Mouse (Mus musculus): ENCODE data around the gene Ankrd27. TPM values are rescaled to one million over a fixed set of nuclear protein-coding genes. Genes with fewer than 3 reads are reported as not detected.

The Ankrd27 gene
- total RNA-seq (2014; rRNA removed) (23.6 and 25.5 TPM in 2 replicates), polyA plus RNA-seq (2015; fragmentation: Nextera tagmentation; extraction: Ambion mirVana) (12.9 and 13.9 TPM in 2 replicates)

DNA sequence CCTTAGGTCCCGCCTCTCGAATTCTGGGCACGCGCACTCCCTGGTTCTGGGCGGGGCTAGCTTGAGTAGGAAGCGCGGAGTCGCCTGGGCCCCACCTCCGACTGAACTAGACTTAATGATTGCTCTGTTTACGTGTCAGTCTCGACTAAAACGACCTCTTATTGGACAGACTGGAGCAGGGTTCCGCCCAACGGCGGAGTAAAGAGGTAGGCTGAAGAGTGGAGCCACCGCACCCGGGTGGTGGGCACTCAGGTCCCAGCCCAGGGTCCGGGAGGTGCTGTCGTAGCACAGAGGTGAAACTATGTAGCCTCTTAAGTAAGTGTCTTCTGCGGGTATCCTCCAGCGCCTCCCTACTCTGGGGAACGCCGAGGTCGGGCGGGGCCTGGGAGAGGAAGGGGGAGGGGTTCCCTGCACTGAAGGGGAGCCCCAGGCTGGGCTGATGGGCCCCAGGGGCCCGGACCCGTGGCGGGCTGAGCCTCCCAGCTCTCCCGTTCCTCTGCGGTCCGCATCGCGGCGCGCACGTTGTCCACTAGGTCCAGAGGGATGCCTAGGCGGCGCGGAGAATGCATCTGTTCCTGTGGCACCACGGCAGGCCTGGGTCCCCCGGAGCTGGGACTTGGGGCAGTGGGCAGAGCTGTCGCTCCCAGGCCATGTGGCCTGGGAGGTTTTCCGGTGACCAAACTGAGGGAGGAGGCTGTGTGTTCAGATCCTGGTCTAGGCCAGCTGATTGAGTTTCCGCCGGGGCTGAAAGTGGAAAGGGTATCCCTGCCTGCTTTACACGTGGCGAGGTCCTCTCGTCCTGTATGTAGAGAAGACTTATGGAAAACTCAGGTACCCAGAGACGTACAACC lies at the start of gene Ankrd27:
Gene Ankrd27, plus strand, starts transcription at position 190 of the 851 bp plus-strand sequence.
- Histone ChIP-seq H3K27me3 (ENCODE audit: insufficient read depth, low read length) (peaks cover 22% of the 10 kb centered on the region), H3K9ac (peak within 1 kb of the TSS; percentile 73), H3K27ac (ENCODE audit: low read depth, low read length) (peak within 1 kb of the TSS; percentile 29; the same call in 1 of the 2 replicates), H3K9me3 (ENCODE audit: low read length) (no peaks in the 10 kb centered on the region), H3K36me3 (ENCODE audit: insufficient read depth) (no peaks in the 10 kb centered on the region), H3K4me2 (ENCODE audit: low read depth) (peak within 1 kb of the TSS; percentile 99), H3K4me3 (ENCODE audit: low read depth, low read length) (peak within 1 kb of the TSS; percentile 83), H3K4me1 (ENCODE audit: insufficient read depth) (peaks cover 15% of the 10 kb centered on the region)
- DNase-seq: peak; percentile 97
- no peak; the same call in 1 of the 2 replicates for TF ChIP-seq CTCF (IDR thresholded peaks at IDR 0.05; ENCODE audit: low read depth)
- peak; percentile 98 for ATAC-seq
- 1% methylated on average over 49 of the region's 49 CpGs for WGBS

DNA sequence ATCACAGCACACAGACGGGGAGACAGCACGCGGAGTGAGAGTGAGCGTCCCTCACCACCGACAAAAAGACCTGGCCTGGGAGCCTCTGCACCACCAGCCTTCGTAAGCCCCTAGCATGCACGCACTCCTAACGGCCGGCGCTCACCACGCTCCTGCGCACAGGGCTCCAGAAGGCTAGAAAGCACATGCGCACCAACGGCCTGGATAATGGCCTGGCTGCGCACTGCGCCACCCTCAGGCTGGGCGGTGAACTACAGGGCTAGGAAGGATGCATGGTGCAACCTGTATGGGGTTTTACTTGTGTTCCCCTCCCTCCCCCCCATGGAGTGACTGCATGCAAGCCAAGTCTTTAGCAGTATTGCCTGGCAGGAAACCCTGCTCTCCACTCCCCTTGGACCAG lies 48.5 kb upstream of the Ankrd27 start, which contains the start of gene Tdrd12:
Gene Tdrd12, minus strand, starts transcription at position 184 of the 400 bp plus-strand sequence.
- Histone ChIP-seq H3K27me3 (ENCODE audit: insufficient read depth, low read length) (no peaks in the 10 kb centered on the region), H3K9ac (no peak within 1 kb of the TSS), H3K36me3 (ENCODE audit: insufficient read depth) (no peaks in the 10 kb centered on the region), H3K4me3 (ENCODE audit: low read depth, low read length) (no peak within 1 kb of the TSS), H3K9me3 (ENCODE audit: low read length) (no peaks in the 10 kb centered on the region), H3K4me1 (ENCODE audit: insufficient read depth) (no peaks in the 10 kb centered on the region), H3K27ac (ENCODE audit: low read depth, low read length) (no peak within 1 kb of the TSS), H3K4me2 (ENCODE audit: low read depth) (no peak within 1 kb of the TSS)
- ATAC-seq: no peak
- no peak for DNase-seq
- TF ChIP-seq CTCF (IDR thresholded peaks at IDR 0.05; ENCODE audit: low read depth): peak; percentile 13; the same call in 1 of the 2 replicates
- WGBS: 93% methylated on average over 17 of the region's 17 CpGs

DNA sequence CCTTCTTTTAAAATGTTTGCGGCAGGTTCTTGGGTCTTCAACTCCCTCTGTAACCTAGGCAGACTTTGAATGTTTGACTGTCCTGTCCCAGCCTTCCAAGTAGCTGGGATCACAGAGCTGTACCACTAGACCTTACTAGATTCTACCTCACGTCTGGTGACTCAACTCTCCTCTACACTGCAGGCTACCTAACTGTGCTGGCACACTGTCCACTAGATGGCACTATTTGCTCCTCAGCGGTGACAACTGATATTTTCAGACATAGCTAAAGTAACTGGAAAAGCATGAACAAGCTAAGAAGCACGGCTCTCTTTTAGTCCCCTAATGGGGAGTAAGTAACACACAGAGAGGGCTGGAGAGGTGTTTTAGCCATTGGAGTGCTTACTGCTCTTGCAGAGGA lies 40.2 kb upstream of the Ankrd27 start:
- peak; percentile 81 for ATAC-seq
- peak; percentile 81 for DNase-seq
- Histone ChIP-seq H3K4me2 (ENCODE audit: low read depth) (no peak overlapping the region), H3K4me1 (ENCODE audit: insufficient read depth) (no peaks in the 10 kb centered on the region), H3K9me3 (ENCODE audit: low read length) (no peaks in the 10 kb centered on the region), H3K4me3 (ENCODE audit: low read depth, low read length) (no peak overlapping the region), H3K27ac (ENCODE audit: low read depth, low read length) (no peak overlapping the region), H3K27me3 (ENCODE audit: insufficient read depth, low read length) (no peaks in the 10 kb centered on the region), H3K9ac (no peak overlapping the region), H3K36me3 (ENCODE audit: insufficient read depth) (peaks cover 29% of the 10 kb centered on the region)
- TF ChIP-seq CTCF (IDR thresholded peaks at IDR 0.05; ENCODE audit: low read depth): peak; percentile 90
- 28% methylated on average over 4 of the region's 4 CpGs for WGBS

DNA sequence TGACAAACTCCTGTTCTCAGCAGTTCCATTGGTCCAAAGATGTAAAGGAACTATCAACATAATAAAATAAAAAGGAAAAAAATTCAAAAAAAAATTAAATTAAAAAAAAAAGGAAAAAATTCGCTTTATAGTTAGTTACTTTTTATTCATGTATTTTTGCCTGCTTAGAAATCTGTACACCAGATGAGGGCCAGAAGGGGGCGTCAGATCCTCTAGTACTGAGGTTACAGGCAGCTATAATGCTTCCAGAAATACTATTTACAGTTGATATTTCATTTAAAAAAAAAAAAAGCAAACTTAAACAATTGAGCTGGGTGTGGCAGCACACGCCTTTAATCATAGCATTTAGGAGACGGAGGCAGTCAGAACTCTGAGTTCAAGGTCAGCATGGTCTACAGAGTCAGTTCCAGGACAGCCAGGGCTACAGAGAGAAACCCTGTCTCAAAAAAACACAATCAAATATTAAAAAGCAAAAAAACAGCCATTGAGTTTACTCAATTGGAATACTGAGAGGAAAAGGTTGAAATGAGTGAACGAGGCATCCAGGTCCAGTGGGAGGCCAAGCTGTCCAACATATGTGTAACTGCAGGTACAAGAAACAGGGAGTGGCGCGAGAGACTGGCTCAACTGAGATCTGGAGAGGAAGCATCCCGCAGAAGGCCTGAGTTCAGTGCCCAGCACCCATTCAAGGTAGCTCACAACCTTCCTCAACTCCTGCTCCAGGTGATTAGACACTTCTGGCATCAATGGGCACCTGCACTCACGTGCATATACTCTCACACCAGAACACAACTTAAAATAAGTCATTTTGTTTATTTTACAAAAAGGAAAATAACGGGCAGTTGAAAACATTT lies 32.1 kb upstream of the Ankrd27 start:
- ATAC-seq: no peak
- Histone ChIP-seq H3K4me3 (ENCODE audit: low read depth, low read length) (peak overlapping the region; percentile 59), H3K4me2 (ENCODE audit: low read depth) (peak overlapping the region; percentile 95), H3K36me3 (ENCODE audit: insufficient read depth) (peaks cover 15% of the 10 kb centered on the region), H3K9me3 (ENCODE audit: low read length) (no peaks in the 10 kb centered on the region), H3K4me1 (ENCODE audit: insufficient read depth) (peaks cover 5% of the 10 kb centered on the region; the same call in 1 of the 2 replicates), H3K27me3 (ENCODE audit: insufficient read depth, low read length) (no peaks in the 10 kb centered on the region), H3K27ac (ENCODE audit: low read depth, low read length) (no peak overlapping the region), H3K9ac (peak overlapping the region; percentile 83; the same call in 1 of the 2 replicates)
- 61% methylated on average over 10 of the region's 10 CpGs for WGBS
- peak; percentile 54 for DNase-seq
- TF ChIP-seq CTCF (IDR thresholded peaks at IDR 0.05; ENCODE audit: low read depth): peak; percentile 37; the same call in 1 of the 2 replicates

DNA sequence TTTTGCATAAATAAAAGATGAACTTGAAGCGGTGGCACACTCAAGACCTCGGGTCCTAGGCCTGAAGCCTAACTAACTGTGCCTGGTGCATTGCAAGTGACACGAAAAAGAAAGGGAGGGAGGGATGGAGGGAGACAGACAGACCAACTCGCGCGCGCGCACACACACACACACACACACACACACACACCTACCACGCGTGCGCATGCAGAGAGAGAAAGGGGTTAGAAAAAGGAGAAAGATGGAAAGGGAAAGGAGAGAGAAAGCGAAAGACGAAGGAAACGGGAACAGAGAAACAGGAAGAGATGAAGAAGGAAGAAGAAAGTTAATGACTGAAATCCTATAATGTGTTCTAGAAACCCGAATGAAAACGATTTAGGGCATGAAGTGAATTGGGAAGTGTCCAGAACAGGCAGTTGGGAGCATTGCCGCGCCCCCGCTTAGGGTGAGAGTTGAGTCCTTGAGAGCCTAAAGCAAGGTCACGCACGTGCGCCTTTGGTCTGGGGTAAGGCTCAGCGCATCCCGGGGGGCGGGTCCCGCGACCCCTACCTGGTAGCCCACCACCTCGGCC lies 31.4 kb upstream of the Ankrd27 start:
- H3K4me2 ChIP-seq (ENCODE audit: low read depth): peak overlapping the region; percentile 95
- peak; percentile 47 for ATAC-seq
- no peaks in the 10 kb centered on the region for H3K27me3 ChIP-seq (ENCODE audit: insufficient read depth, low read length)

More for the DNA sequence above, 31.4 kb upstream of the Ankrd27 start:
- Histone ChIP-seq H3K27ac (ENCODE audit: low read depth, low read length) (peak overlapping the region; percentile 89), H3K4me1 (ENCODE audit: insufficient read depth) (peaks cover 5% of the 10 kb centered on the region; the same call in 1 of the 2 replicates), H3K36me3 (ENCODE audit: insufficient read depth) (peaks cover 10% of the 10 kb centered on the region), H3K9me3 (ENCODE audit: low read length) (no peaks in the 10 kb centered on the region), H3K9ac (peak overlapping the region; percentile 83), H3K4me3 (ENCODE audit: low read depth, low read length) (peak overlapping the region; percentile 59)
- DNase-seq: peak; percentile 76
- no peak for TF ChIP-seq CTCF (IDR thresholded peaks at IDR 0.05; ENCODE audit: low read depth)
- WGBS: 4% methylated on average over 28 of the region's 28 CpGs

Data from forebrain, postnatal 0 days (tissue).